Mouse (Mus musculus) midbrain, postnatal 0 days (tissue): Measurements from ENCODE around the gene Daxx. TPM values are rescaled to one million over a fixed set of nuclear protein-coding genes. Genes with fewer than 3 reads are reported as not detected.
A peak's percentile ranks its signal among the peaks of the same experiment; 100 is the strongest.
"Not testable (repeated sequence)": the region's sequence is repeated elsewhere in the genome, so short reads cannot be mapped to it uniquely, and the experiment has no call there.

ENCODE experiments used
- ATAC-seq: fragments of 200-750 bp; cut with Nextera tagmentation; 2 replicates; pipeline ENCODE4 v1.8.0; 2017; ENCODE audit warnings: moderate number of reproducible peaks, mild to moderate bottlenecking, moderate TSS enrichment, moderate library complexity; ENCODE audit not compliant: low FRiP score
- DNase-seq: peaks from one replicate; pipeline ENCODE4 v3.0.0-alpha.2; 2015; ENCODE audit warnings: low spot score
- H3K27ac ChIP-seq: fragments of 300-500 bp; sonication (generic); 2 replicates; pipeline ENCODE4 v1.5.1; 2014; ENCODE audit warnings: low read depth, mild to moderate bottlenecking, low read length, mixed read lengths
- H3K27me3 ChIP-seq: fragments of 300-500 bp; sonication (generic); 2 replicates; pipeline ENCODE4 v1.6.1; 2014; ENCODE audit warnings: low read length, control low read depth, mixed read lengths; ENCODE audit not compliant: insufficient read depth
- H3K36me3 ChIP-seq: fragments of 300-500 bp; sonication (generic); 2 replicates; pipeline ENCODE4 v1.6.1; 2014; ENCODE audit warnings: low read length, control low read depth, mixed read lengths; ENCODE audit not compliant: insufficient read depth
- H3K4me1 ChIP-seq: fragments of 300-500 bp; sonication (generic); 2 replicates; pipeline ENCODE4 v1.6.1; 2014; ENCODE audit warnings: mild to moderate bottlenecking, control low read depth, antibody characterized with exemption, low read length, mixed read lengths; ENCODE audit not compliant: insufficient read depth
- H3K4me2 ChIP-seq: fragments of 300-500 bp; sonication (generic); 2 replicates; pipeline ENCODE4 v1.6.1; 2014; ENCODE audit warnings: low read depth, mild to moderate bottlenecking, low read length, mixed read lengths; ENCODE audit not compliant: poor library complexity, severe bottlenecking
- H3K4me3 ChIP-seq: fragments of 300-500 bp; sonication (generic); 2 replicates; pipeline ENCODE4 v1.5.1; 2014; ENCODE audit warnings: low read depth, mild to moderate bottlenecking, low read length, moderate library complexity
- H3K9ac ChIP-seq: fragments of 300-500 bp; sonication (generic); replicated peaks from 2 replicates; pipeline ENCODE4 v1.6.1; 2014; ENCODE audit warnings: mild to moderate bottlenecking, low read length, moderate library complexity, mixed read lengths; ENCODE audit not compliant: poor library complexity, severe bottlenecking
- H3K9me3 ChIP-seq: fragments of 300-500 bp; sonication (generic); 2 replicates; pipeline ENCODE4 v1.6.1; 2016; ENCODE audit warnings: low read length, control low read depth
- CTCF ChIP-seq: IDR thresholded peaks from 2 replicates; pipeline ENCODE4 v1.5.1; 2016; ENCODE audit warnings: antibody characterized with exemption, mild to moderate bottlenecking
- WGBS: fragments of 180-500 bp; shearing (Covaris S2); extraction: QIAGEN DNeasy Blood & Tissue Kit; methylation state at CpG from one replicate; pipeline ENCODE4 v1.1.7; 2014; 5-methylcytosine and 5-hydroxymethylcytosine counted together
- polyA plus RNA-seq: library from polyadenylated mRNA; unstranded; fragments of >200 nt; fragmentation: Nextera tagmentation; extraction: Ambion mirVana; gene quantifications from 2 replicates; pipeline ENCODE4 v1.2.1, GENCODE M21; 2015
- total RNA-seq: library from RNA; depleted of rRNA; stranded (reverse); fragments of >200 nt; gene quantifications from 2 replicates; pipeline ENCODE4 v1.2.3, GENCODE M21; 2014

The Daxx gene
- total and polyA plus RNA-seq, 2 experiments from 2014 or later, result 42.9 to 55.7 TPM

DNA sequence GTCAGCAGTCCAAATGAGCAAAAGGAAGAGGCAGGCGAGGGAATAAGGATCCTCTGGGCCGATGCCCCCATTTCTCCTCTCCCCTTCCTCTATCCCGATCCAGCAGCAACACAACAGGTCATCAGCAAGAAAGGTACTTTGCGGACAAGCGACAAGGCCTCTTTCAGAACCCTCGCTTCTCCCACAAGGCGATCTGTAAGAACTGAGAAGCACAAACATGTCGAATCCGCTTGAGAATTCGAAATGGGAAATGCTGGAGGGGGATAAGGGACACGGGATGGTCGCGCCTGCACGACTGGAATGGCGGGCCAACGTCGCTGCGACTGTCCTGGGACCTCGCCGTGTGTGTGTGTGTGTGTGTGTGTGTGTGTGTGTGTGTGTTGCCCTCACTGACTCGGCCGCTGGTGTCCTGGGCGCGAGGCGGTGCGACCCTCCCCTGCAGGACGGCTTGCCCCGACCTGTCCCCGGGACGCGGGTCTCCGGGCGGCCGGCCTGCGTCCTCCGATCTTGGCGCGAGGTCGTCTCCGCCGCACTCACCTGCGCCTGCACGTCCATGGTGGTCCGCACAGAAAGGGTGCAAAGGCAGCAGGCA, 19.2 kb upstream of the Daxx start:
- WGBS, result under 1% methylated on average over 44 of the region's 44 CpGs
- Histone ChIP-seq H3K4me3 (peak overlapping the region; percentile 50), H3K4me2 (peak overlapping the region; percentile 66)
- not testable (repeated sequence) for DNase-seq, H3K4me1 ChIP-seq, ATAC-seq, H3K27me3 ChIP-seq, H3K9ac ChIP-seq, H3K9me3 ChIP-seq, H3K36me3 ChIP-seq, H3K27ac ChIP-seq

DNA sequence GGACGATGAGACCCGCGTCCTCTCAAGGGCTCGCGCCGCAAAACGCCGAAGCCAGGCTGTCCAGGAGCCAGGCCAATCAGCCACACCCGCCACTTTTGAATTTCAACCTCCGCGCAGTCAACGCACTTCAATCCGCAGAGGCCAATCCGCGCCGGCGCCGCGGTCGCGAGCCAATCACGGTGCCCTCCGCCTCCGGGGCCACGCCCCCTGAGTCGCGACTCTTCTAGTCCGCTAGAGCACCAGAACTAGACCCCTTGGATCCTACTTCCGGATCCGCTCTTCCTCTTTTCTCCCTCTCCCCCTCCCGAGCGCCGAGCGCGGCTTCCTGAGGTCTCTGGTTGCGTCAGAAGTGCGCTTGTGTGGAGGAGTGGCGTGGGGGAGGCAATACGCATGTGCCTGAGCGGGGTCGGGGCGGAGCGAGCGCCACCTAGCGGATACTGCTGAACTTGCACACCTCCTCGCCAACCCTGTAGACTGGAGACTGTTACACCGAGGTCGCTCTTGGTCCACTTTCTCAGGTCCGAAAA, 18.6 kb upstream of the Daxx start, which contains the start of gene Kifc1:
TSS of gene Kifc1 (minus strand) at position 129 of the 527 bp plus-strand sequence.
- peak; percentile 100 for DNase-seq
- no peak within 1 kb of the TSS; the same call in 1 of the 2 replicates for H3K9ac ChIP-seq
- ATAC-seq, result peak; percentile 99
- no peaks in the 10 kb centered on the region for H3K9me3 ChIP-seq
- H3K27ac ChIP-seq, result no peak within 1 kb of the TSS
- H3K4me1 ChIP-seq, result no peaks in the 10 kb centered on the region
- no peaks in the 10 kb centered on the region for H3K27me3 ChIP-seq
- peak within 1 kb of the TSS; percentile 50 for H3K4me3 ChIP-seq
- peak within 1 kb of the TSS; percentile 66 for H3K4me2 ChIP-seq
- no peaks in the 10 kb centered on the region for H3K36me3 ChIP-seq
- peak; percentile 100 for TF ChIP-seq CTCF
- WGBS, result under 1% methylated on average over 49 of the region's 49 CpGs

DNA sequence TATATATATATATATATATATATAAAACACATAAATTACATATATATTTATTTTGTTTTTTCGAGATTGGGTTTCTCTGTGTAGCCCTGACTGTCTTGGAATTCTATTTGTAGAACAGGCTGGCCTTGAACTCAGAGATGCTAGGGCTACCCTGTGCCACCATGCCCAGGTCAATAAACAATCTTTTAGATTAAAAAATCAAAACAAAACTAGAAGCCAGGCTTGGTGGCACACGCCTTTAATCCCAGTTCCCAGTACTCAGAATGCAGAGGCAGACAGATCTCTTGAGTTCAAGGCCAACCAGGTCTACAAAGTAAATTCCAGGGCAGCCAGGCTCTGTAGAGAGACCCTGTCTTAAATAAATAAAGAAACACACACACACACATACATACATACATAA, 17.9 kb upstream of the Daxx start:
- no peak overlapping the region for H3K4me2 ChIP-seq
- H3K9ac ChIP-seq, result no peak overlapping the region
- H3K36me3 ChIP-seq, result no peaks in the 10 kb centered on the region
- no peak overlapping the region for H3K4me3 ChIP-seq
- ATAC-seq (no peak), DNase-seq (no peak)
- WGBS, result 68% methylated on average over 2 of the region's 2 CpGs
- H3K4me1 ChIP-seq, result no peaks in the 10 kb centered on the region
- no peak overlapping the region for H3K27ac ChIP-seq
- no peak for TF ChIP-seq CTCF
- no peaks in the 10 kb centered on the region for H3K27me3 ChIP-seq
- H3K9me3 ChIP-seq, result no peaks in the 10 kb centered on the region

DNA sequence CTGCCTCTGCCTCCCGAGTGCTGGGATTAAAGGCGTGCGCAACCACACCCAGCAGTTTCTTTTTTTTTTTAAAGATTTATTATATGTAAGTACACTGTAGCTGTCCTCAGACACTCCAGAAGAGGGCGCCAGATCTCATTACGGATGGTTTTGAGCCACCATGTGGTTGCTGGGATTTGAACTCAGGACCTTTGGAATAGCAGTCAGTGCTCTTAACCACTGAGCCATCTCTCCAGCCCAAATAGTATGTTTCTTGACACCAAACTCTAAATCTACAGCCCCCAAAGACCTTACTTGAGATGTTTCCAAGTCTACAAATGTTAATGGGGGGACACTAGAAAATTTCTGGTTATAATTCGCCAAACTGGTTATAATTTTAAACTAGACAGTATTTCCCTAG, 17.3 kb upstream of the Daxx start:
- not testable (repeated sequence) for DNase-seq, ATAC-seq, H3K4me2 ChIP-seq

DNA sequence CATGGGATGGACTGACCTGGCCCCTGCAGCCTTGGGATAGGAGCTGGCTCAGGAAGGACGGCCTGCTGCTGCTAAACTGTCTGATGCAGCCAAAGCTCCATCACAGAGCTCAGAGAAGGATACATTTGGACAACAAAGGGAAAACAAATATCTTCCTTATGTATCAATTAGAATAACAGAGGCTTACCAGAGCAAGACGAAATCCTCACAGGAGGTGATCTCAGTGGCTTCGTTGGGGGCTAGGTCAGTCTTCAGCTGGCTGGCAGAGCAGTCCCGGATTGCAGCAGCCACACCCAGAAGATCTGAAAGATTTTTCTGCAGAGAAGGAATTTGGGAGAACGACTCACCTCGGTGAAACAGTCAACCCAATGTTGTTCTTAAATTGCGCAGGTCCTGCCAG, 16.8 kb upstream of the Daxx start:
- Histone ChIP-seq H3K9me3 (no peaks in the 10 kb centered on the region), H3K27ac (no peak overlapping the region), H3K36me3 (no peaks in the 10 kb centered on the region), H3K4me3 (no peak overlapping the region), H3K4me2 (no peak overlapping the region), H3K27me3 (no peaks in the 10 kb centered on the region), H3K4me1 (no peaks in the 10 kb centered on the region), H3K9ac (no peak overlapping the region)
- TF ChIP-seq CTCF, result no peak
- no peak for DNase-seq
- WGBS, result 17% methylated on average over 7 of the region's 7 CpGs
- no peak for ATAC-seq

More for the DNA sequence above, 17.3 kb upstream of the Daxx start:
- peak; percentile 18; the same call in 1 of the 2 replicates for TF ChIP-seq CTCF
- WGBS, result 69% methylated on average over 6 of the region's 6 CpGs
- H3K4me3 ChIP-seq, H3K9me3 ChIP-seq, H3K27me3 ChIP-seq, H3K36me3 ChIP-seq, H3K4me1 ChIP-seq, H3K9ac ChIP-seq, H3K27ac ChIP-seq: not testable (repeated sequence)

DNA sequence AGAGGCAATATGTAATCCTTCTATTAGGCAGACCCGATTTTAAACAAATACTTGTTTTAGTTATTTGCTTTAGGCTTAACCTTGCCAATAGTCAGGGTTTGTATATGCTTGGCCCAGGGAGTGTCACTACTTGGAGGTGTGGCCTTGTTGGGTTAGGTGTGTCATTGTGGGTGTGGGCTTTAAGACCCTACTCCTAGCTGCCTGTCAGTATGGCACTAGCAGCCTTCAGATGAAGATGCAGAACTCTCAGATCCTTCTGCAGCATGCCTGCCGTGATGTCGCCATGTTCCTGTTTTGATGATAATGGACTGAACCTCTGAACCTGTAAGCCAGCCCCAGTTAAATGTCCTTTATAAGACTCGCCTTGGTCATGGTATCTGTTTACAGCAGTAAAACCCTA, 16.2 kb upstream of the Daxx start:
- H3K9ac ChIP-seq, H3K4me2 ChIP-seq, H3K27me3 ChIP-seq, H3K4me1 ChIP-seq, DNase-seq, ATAC-seq, H3K36me3 ChIP-seq, H3K4me3 ChIP-seq, H3K27ac ChIP-seq, H3K9me3 ChIP-seq: not testable (repeated sequence)
- WGBS, result 79% methylated on average over 4 of the region's 4 CpGs
